ENCODE assay signal across 8 mouse cellular contexts in the genomic region with DNA sequence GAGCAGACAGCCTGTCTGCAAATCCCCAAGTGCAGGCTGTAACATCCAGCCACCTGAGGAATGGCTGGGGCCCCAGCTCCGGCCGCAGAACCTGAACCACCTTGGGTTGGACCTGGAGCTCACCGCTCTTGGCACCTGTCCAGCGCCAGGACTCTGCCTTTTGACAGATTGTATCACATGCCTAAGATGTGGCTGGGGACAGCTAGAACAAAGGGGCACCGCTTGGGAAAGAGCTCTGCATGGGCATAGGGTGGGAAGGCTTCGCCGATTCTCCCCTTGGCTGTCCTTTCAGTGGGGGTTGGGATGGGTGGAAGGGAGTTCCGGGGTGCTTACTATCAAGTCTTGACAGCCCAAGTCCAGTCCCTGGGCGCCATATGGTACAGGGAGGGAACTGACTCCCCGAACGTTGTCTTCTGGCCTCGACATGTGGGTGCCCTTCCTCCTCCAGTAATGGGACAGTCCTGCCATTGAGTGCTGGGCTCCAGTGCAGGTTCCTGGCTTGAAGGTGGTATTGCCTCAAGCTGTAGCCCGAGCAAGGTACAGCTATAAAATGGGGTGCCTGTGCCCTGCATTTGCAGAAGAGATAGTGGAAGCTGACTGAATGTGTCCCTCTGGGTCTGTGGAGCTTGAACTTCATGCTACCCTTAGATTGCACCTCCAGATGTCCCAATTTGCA. TPM values are rescaled to one million over a fixed set of nuclear protein-coding genes. Genes with fewer than 3 reads are reported as not detected.
DNase-seq lines count a peak whose midpoint lies in the region; ATAC-seq lines count a peak whose summit lies in the region.

No protein-coding gene starts in this region.

- DNase-seq in cerebellum, adult 11-12 months, result peak; percentile 70
- DNase-seq in cerebellum, postnatal 4 days (ENCODE audit: low spot score in 2 of 2), result no peak
- DNase-seq in neural tube, embryonic 10.5 days (ENCODE audit: extremely low spot score, low spot score), result no peak
- peak; percentile 66 for DNase-seq in kidney, postnatal 14 days
- DNase-seq in adrenal gland, adult 8-10 months, result no peak
- DNase-seq in urinary bladder, postnatal 10 days (ENCODE audit: low spot score), result no peak

- H3K4me2 ChIP-seq in neural tube, embryonic 12.5 days (replicated peaks), result 0 out of 2 replicates have a peak overlapping the region, but pooled peaks have one; percentile 8
- peak overlapping the region; percentile 34; the same call in 1 of the 2 replicates for H3K4me2 ChIP-seq in stomach, embryonic 16.5 days (ENCODE audit: low read depth, low read length)

- ATAC-seq in neural tube, embryonic 12.5 days (ENCODE audit: low FRiP score, low read depth), result peak; percentile 11; the same call in 1 of the 2 replicates
- ATAC-seq in stomach, embryonic 16.5 days (ENCODE audit: insufficient read depth, low FRiP score), result 0 out of 2 replicates have a peak, but pooled peaks have one; percentile 5

- H3K4me1 ChIP-seq in neural tube, embryonic 12.5 days, result peaks cover 40% of the 10 kb centered on the region
- peaks cover 52% of the 10 kb centered on the region for H3K4me1 ChIP-seq in stomach, embryonic 16.5 days (ENCODE audit: control insufficient read depth, insufficient read depth, low read length)

- 0 out of 2 replicates have a peak, but pooled peaks cover 6% of the 10 kb centered on the region for H3K27me3 ChIP-seq in neural tube, embryonic 12.5 days (replicated peaks)
- no peaks in the 10 kb centered on the region for H3K27me3 ChIP-seq in stomach, embryonic 16.5 days (ENCODE audit: control insufficient read depth, insufficient read depth, low read length)

- H3K27ac ChIP-seq in neural tube, embryonic 12.5 days, result no peak overlapping the region
- H3K27ac ChIP-seq in stomach, embryonic 16.5 days (ENCODE audit: low read length), result peak overlapping the region; percentile 55; the same call in 1 of the 2 replicates

- no peaks in the 10 kb centered on the region for H3K36me3 ChIP-seq in neural tube, embryonic 12.5 days
- no peaks in the 10 kb centered on the region for H3K36me3 ChIP-seq in stomach, embryonic 16.5 days (ENCODE audit: control insufficient read depth, insufficient read depth, low read length)

- H3K9me3 ChIP-seq in neural tube, embryonic 12.5 days, result no peaks in the 10 kb centered on the region
- H3K9me3 ChIP-seq in stomach, embryonic 16.5 days (replicated peaks; ENCODE audit: control insufficient read depth, low read length), result no peaks in the 10 kb centered on the region

- 74% methylated on average over 13 of the region's 13 CpGs for WGBS in neural tube, embryonic 12.5 days
- 57% methylated on average over 13 of the region's 13 CpGs for WGBS in stomach, embryonic 16.5 days

- H3K9ac ChIP-seq in neural tube, embryonic 12.5 days, result no peak overlapping the region
- H3K9ac ChIP-seq in stomach, embryonic 16.5 days (ENCODE audit: low read length), result peak overlapping the region; percentile 40; the same call in 1 of the 2 replicates

- H3K4me3 ChIP-seq in neural tube, embryonic 12.5 days, result no peak overlapping the region
- no peak overlapping the region for H3K4me3 ChIP-seq in stomach, embryonic 16.5 days (replicated peaks; ENCODE audit: low read length)

RNA-seq across cellular contexts. Expression of a gene that starts 21.1 kb away (rescaled TPM):
- polyA plus RNA-seq in neural tube, embryonic 12.5 days (2016; fragmentation: Nextera tagmentation; extraction: Ambion mirVana), result 843 and 890 TPM in 2 replicates
- 1,450 and 1,538 TPM in 2 replicates for polyA plus RNA-seq in stomach, embryonic 16.5 days (2015; fragmentation: Nextera tagmentation; extraction: Ambion mirVana)
- total RNA-seq in adrenal gland, adult 8-10 months (2022), result 100 to 1,000 TPM; 682 to 769 (median 720) TPM

RNA-seq across cellular contexts. Expression of a gene that starts 26.9 kb away (rescaled TPM):
- 47.1 and 51.9 TPM in 2 replicates for polyA plus RNA-seq in neural tube, embryonic 12.5 days (2016; fragmentation: Nextera tagmentation; extraction: Ambion mirVana)
- polyA plus RNA-seq in stomach, embryonic 16.5 days (2015; fragmentation: Nextera tagmentation; extraction: Ambion mirVana), result 33.6 and 35.1 TPM in 2 replicates
- total RNA-seq in adrenal gland, adult 8-10 months (2022), result 10 to 100 TPM; 69.2 to 98.2 (median 77.7) TPM

RNA-seq across cellular contexts. Expression of a gene that starts 31.7 kb away (rescaled TPM):
- polyA plus RNA-seq in neural tube, embryonic 12.5 days (2016; fragmentation: Nextera tagmentation; extraction: Ambion mirVana), result 29.4 and 33.5 TPM in 2 replicates
- polyA plus RNA-seq in stomach, embryonic 16.5 days (2015; fragmentation: Nextera tagmentation; extraction: Ambion mirVana), result 41.9 and 44.5 TPM in 2 replicates
- 10 to 100 TPM; 32.1 to 64.5 (median 44.8) TPM for total RNA-seq in adrenal gland, adult 8-10 months (2022)

RNA-seq across cellular contexts. Expression of a gene that starts 53.6 kb away (rescaled TPM):
- 23.8 and 24.9 TPM in 2 replicates for polyA plus RNA-seq in neural tube, embryonic 12.5 days (2016; fragmentation: Nextera tagmentation; extraction: Ambion mirVana)
- 24.4 and 28.0 TPM in 2 replicates for polyA plus RNA-seq in stomach, embryonic 16.5 days (2015; fragmentation: Nextera tagmentation; extraction: Ambion mirVana)
- total RNA-seq in adrenal gland, adult 8-10 months (2022), result 10 to 100 TPM; 24.6 to 53.8 (median 41.2) TPM

Comparison
In these comparisons a context has a peak if more than half of its experiments do, and no peak if none do; other contexts are left out.
1. DNase-seq: peak in cerebellum, adult 11-12 months (single experiment) and kidney, postnatal 14 days (single experiment); none in cerebellum, postnatal 4 days (0 of 2), neural tube, embryonic 10.5 days (single experiment), adrenal gland, adult 8-10 months (single experiment) and urinary bladder, postnatal 10 days (single experiment).